Mouse (Mus musculus) megakaryocyte, embryonic 14.5 days (primary cell): ENCODE measurements around the gene Gm42957.

ENCODE experiments used
- FLI1 ChIP-seq: IDR thresholded peaks from 2 replicates; pipeline ENCODE4 v1.6.1; 2012; ENCODE audit warnings: low read length, inconsistent platforms, mixed read lengths
- GATA1 ChIP-seq: IDR thresholded peaks from 3 replicates; pipeline ENCODE4 v1.6.1; 2012; ENCODE audit warnings: mixed read lengths, low read length, inconsistent platforms, borderline replicate concordance

GRCm38 (mm10) chr3:96593374-96593773 lies 41.9 kb upstream of the Gm42957 start:
- TF ChIP-seq GATA1 (no peak), FLI1 (no peak)
